Mouse (Mus musculus): ENCODE measurements around the gene Crhbp.

Gene Crhbp

DNA sequence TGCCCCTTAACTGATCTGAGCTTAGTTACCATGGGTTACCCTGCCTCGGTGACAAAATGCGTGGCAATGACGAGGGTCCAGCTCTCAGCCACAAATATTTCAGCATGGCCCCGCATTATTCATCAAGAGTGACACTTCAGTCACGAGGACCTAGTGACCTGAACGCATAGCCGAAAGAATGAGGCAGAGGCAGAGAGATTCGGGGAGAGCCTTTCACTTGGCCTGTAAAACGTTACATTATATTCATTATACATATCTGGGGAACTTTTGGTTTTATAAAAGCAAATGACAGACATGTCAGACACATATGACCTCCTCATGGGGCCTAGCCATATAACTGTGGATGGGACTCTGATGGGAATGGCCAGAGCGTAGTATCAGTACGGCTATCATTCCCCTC lies at the start of gene Crhbp:
TSS of gene Crhbp (minus strand) at position 101 of the 400 bp plus-strand sequence.
- DNase-seq (ENCODE audit: low spot score in 2 of 2), result no peak

DNA sequence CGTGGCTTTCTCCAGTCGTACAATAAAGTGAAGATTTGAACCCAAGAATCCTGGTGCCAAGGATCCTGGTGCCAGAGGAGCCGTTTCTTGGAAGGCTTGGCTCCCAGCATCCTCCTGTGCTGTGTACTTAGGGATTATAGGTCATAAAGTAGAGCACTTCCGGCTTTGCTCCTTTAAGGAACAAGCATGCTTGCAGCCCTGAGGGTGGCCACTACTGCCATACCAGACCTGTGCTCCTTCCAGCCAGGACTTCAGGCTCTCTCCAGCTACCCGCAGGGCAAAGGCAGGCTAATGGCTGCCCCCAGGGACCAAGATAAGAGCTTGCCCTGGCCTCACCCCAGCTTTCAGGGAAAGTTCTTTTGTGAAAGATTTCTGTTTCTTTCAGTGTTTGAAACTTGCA lies 48.6 kb upstream of the Crhbp start:
- DNase-seq (ENCODE audit: low spot score in 2 of 2), result no peak

DNA sequence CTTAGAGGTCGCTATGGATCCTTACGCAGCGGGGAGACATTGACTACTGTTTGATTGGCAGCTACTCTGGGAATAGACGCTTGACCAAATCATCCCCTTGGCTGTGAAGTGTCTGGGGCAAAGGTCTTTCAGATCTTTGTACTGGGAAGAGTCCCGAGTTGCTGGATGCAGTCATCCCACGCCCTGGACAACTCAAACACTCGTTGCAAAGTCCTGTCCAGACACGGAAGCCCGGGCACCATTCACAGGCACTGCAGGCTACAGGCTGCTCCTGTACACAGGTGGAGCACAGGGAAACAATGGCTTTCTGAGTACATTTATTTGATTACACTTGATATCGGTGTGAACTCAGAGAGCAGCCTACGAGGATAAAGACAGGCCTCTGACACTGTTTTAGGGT lies 46.6 kb upstream of the Crhbp start:
- DNase-seq (ENCODE audit: low spot score in 2 of 2), result no peak

DNA sequence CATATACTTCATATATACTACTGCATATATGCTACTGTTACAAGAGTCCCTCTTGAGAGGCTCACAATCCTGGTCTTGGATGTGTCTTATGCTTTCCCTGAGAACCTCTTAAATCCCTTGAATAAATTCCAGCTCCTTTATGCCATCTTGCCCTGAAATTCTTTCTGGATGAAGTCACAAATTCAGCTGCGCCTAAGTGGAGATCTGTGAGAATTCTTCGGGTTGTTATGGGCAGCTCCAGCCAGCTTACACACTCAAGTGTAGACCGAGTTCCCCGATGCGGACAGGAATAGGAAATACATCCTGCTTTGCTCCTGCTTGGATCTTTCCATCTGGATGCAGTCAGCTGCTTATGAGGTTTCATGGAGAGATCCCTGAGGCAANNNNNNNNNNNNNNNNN lies 39.9 kb upstream of the Crhbp start:
- DNase-seq (ENCODE audit: low spot score in 2 of 2), result no peak

DNA sequence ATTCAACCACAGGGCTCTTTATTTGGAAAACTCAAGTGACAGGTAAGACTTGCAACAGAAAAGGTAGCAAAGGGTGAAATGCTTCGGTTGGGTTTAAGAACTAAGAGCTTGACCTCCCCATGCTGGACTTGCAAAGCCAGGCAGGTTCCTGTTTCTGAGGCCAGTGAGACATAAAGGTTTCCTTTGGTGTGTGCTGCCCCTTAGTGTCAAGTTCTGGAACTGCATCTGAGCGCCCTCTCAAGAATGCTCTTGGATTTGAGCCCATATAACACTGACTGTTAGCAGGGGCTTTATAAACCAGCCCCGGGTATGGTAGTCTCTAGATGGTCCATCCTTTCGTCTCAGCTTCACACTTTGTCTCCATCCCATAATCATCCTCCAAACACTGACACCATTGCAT lies 36.7 kb upstream of the Crhbp start:
- DNase-seq (ENCODE audit: low spot score in 2 of 2), result peak; percentile 75 to 89

DNA sequence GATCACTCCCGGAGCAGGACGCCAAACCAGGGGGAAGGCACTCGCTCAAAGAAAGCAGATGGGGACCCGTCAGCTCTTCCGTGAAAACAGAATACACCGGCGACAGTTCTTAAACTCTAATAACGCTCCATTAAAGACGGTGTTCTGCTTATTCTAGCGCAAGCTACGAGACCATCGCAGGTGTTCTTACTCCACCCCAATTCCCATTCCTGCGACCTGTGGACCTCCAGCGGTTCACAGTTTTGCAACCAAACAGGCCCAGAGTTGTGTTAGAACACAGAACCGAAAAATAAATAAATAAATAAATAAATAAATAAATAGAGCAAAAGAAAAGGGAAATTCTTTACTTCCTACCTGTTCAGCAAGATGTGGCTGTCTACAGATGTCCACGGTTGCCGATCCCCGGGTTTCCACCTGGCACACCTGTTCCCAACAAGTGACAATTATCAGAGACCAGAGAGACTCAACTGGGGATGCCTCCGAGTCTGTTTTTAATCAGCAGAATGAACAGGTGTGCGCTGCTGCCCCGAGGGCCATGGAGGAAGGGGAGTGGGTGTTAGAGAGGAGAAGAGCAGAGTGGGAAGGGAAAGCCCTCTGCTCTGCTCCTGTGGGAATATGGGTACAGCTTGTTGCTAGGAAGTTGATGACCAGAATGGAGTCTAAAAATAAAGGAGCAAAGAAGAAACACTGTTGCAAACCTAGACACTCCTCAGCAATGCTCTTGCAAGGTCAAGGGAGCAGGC lies 34.1 kb upstream of the Crhbp start, which contains the start of gene S100z:
TSS of gene S100z (minus strand) at position 51 of the 743 bp plus-strand sequence.
- no peak for DNase-seq (ENCODE audit: low spot score in 2 of 2)

DNA sequence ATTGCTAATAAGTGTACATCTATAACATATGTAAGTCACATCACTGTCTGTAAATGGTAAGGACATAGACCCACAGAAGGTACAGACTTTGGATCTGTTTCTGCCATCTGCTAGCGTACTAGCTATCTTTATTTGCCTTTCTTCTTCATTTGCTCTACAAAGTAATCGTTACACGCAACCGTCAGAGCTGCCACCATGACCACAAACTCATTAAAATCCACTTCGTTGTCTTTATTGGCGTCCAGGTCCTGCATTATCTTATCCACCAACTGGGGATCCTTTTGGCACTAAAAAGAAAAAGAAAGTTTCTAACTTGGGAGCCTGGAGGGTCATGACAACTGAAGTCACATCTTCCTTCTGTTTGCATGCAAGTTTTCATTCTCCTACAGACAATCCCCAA lies 32.4 kb upstream of the Crhbp start:
- DNase-seq (ENCODE audit: low spot score in 2 of 2), result no peak

DNA sequence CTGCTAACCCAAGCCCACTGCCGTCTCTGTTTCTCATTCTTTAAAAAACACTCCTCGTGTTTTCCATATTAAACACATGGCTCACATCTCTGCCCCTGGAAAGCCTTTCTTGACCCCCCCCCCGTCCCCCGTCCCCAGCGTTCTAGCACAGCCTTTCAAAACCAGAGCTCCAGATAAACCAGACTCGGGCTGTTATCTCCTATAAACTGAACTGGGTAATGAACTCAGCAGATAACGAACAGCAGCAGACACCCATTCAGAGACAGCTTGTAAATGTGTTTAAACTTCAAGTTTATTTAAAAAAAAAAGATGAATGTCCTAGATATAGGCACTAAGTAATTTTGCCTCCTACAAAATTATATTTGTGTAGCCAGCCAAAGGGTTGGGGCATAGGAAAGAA lies 30.4 kb upstream of the Crhbp start:
- DNase-seq (ENCODE audit: low spot score in 2 of 2), result no peak

DNA sequence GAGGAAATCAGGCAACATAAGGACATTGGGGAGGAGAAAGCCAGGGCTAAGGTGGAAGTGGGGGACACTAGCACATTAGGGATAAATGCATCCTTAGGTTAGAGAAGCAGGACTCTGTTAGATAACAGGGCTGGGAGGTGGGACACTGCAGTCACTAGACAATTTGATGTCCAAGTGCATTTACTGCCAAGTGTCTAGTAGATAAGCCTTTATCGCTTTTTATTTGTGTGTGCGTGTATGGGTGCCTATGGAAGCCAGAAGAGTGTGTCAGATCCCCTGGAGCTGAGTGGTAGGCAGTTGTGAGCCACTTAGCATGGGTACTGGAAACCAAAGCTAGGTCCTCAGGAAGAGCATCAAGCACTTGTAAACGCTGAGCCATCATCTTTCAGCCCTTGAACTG lies 29.6 kb upstream of the Crhbp start:
- no peak for DNase-seq (ENCODE audit: low spot score in 2 of 2)

DNA sequence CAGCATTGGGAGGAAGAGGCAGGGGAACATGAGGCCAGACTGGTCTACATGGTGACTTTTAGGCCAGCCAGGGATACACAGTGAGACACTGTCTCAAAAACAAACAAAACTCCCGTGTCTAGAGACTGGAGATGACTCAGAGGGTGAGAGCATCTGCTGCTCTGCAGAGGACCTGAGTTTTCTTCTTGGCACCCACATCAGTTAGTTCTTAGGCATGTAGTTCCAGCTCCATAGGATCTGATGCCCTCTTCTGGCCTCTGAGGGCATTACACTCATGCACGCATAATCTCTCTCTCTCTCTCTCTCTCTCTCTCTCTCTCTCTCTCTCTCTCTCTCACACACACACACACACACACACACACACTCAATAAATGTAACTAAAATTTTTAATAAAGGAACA lies 26.2 kb upstream of the Crhbp start:
- no peak for DNase-seq (ENCODE audit: low spot score in 2 of 2)

DNA sequence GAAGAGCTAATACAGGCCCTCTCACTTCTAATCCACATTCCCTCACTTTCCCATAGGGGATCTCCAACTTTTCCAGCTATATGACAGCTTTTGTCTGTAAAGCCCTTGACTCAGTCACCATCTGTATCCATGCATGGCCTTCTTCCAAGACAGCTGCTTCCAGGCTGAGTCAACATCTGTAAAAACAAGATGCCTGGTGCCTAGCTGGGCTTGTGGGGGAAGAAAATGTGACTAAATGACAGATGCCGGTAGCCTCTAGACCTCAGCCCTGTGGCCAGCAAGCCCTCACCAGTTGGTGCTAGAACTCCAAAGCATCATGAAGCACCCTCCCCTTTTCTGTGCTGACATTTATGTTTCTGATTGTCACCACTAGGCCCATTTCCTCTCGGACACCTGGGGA lies 6.8 kb upstream of the Crhbp start:
- no peak for DNase-seq (ENCODE audit: low spot score in 2 of 2)

DNA sequence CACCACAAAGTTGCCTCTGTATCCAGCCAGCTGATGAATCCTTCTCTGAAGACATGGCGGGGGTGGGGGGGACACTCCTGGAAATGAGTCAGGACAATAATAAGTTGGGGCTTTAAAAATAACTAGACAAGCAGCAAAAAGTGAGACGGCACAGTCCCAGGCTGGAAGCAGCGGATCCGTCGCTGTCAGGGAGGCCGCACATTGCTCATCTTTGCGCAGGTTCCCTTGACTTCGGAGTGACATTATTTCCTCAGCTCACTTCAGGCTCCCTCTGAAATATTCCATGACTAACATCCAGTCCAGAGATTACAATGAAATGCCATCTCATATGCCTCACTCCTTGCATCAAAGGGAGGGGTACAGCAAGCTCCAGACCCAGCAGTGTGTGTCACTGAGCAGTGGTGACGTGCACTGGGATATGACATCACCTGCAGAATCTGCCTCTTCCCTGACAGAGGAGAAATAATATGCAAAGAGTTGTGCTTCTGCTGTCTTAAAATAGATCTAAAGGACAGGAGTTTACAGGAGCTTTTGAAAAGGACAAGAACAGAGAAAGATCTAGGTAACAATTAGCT lies 6.0 kb upstream of the Crhbp start:
- DNase-seq (ENCODE audit: low spot score in 2 of 2), result no peak

DNA sequence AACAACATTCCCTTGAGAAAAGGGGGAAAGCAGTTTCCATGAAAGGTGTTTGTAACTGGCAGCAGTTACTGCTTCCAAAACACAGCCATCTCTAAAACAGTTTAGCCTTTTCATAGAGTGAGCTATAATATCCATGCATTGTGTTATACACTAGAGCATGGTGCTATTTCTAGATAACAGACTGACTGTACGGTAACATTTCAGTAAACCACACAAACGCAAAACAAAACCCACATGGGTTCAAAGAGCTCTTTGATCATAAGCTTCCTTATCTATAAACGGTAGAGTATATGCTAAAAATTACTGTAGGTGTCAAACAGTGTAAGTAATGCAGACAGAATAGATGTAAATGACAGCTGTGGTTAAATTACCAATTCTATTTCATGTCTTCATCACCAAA lies 5.0 kb upstream of the Crhbp start:
- no peak for DNase-seq (ENCODE audit: low spot score in 2 of 2)

DNA sequence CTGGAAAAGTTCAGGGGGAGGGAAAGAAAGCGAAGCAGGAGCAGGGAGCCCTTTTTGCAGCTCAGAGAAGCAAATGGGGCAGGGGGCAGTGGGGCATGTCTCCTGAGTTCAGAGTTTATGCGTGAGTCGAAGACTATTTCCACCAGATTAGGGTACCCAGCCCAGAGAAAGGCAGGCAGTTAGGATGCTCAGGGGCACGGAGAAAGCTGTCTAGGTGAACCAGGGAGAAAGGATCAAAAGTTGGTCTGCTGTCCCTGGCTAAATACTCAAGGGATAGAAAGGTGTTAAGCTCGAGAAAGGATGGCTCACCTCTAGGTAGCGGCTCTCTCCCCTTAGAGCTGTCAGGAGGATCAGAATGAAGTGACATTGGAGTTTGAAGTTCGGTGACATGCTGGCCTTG lies 433 bp downstream of the Crhbp start:
- DNase-seq (ENCODE audit: low spot score in 2 of 2), result no peak

DNA sequence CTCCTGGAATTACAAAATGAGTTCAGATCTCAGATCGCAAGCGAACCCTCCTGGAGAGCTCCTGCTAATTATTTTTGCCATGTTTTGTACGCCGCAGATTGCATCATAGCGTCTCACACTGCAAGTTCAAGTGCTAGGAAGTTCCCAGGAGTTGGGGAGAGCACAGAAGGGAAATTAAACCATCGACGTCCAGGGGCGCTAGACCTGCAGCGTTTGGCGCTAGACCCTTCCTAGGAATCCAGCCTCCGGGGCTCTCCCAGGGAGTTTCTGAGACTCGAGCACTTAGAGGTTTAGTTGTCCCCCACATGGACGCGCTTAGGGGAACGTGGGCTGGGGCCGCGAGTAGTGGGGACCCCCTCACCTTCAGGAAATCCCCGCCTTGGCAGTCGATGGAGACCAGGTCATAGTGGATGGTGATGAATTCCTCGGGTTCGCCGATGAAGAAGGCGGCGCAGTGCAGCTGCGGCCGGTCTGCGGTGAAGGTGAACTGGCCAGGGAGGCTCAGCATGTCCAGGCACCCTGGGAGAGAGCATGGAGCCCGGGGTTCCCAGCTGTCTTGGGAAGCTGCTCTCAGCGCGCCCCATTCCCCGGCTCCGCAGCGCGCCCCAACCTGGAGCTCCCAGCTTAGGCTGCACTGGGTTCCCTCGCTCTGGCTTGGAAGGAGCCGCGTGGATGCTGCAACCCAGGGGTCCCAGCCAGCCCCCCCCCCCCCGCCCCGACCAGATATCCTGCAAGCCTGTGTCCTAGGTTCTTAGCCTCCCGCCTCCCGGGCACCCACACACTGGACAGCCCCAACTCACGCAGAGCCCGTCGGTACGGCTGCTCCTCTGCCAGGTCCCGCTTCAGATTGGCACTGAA lies 1.1 kb downstream of the Crhbp start:
- DNase-seq (ENCODE audit: low spot score in 2 of 2), result no peak

DNA sequence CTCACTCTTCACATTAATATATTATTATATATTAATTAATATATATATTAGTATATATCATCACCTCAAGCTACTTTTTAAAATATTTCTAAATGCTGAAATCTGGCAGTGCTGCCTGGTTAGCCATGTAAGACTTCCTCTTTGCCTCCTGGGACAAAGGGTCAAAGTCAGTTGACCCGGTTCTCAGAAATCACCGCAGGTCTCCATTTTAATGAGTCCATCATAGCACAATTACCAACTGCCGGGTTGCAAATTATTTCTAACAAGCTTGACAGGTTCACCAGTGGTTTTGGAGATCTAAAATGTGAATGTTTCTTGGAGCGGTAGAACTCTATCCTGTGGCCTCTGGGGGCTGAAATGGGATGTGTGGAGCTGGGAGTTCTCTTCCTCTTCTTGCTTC lies 1.8 kb downstream of the Crhbp start:
- DNase-seq (ENCODE audit: low spot score in 2 of 2), result no peak

DNA sequence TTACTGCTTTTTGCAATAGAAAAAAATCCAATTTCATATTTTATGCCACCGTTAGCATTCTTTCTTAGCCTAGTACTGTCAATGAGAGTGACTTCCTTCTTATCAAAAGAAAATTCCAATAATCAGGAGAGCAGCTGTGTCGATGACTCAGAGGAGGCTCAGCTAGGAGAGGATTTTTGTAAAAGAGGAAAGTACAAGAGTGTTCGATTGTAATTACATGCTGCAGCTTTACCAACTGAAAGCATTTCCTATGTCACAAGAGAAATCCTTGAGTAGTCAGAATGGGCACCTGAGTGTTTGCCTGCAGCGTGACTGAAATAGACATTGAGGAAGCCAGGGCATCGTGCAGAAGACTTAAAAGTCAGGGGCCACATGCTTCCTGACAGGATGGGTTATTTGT lies 5.2 kb downstream of the Crhbp start:
- no peak for DNase-seq (ENCODE audit: low spot score in 2 of 2)

DNA sequence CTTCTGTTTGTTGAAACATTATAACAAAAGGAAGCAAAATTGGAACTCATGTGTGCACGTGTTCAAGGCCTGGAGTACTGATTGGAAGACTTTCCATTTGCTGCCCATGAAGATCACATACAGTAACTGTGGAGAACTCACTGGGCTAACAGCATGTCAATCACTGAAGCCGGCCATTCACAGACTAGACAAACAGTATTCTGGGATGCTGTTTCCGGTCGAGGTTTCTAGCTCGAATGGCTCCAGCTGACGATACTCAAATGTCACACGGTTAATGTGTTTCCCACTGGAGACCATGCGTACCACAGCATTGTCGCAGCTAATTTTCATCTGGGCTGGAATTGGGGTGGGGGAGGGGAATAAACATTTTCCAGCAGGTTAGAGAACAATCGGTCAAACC lies 13.0 kb downstream of the Crhbp start:
- DNase-seq (ENCODE audit: low spot score in 2 of 2), result no peak

DNA sequence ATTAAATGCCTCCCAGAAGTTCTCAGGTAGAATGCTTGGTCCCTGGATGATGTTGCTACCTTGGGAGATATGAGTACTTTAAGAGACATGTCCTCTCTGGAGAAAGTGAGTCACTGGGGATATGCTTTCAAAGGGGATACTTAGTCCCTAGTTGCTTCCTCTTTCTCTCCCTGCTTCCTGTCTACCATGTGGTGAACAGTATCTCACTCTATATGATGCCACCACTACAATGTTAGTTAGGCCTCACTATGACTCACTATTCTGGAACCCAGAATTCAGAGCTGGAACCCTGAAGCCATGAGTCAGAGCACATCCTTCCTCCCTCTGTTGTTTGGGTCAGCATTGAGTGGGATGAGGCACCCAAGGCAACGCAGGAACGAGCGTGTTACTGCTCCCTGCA lies 17.2 kb downstream of the Crhbp start:
- DNase-seq (ENCODE audit: low spot score in 2 of 2), result no peak

DNA sequence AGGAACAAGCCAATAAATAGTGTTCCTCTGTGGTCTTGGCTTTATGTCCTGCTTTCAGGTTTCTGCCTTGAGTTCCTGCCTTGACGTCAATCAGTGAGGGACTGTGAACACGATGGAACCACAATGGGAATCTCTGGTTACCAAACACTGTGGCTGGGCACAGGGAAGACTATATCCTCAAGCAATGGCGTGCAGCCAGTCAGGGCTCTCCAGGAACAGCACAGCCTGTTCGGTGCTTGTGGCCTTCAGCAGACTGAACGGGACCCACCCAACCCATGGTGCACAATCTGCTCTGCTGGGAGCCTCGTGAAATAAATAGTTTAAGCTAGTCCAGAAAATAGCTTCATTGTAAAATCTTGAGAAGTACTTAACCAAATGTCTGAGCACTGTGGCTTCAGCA lies 18.3 kb downstream of the Crhbp start:
- DNase-seq (ENCODE audit: low spot score in 2 of 2), result no peak

DNA sequence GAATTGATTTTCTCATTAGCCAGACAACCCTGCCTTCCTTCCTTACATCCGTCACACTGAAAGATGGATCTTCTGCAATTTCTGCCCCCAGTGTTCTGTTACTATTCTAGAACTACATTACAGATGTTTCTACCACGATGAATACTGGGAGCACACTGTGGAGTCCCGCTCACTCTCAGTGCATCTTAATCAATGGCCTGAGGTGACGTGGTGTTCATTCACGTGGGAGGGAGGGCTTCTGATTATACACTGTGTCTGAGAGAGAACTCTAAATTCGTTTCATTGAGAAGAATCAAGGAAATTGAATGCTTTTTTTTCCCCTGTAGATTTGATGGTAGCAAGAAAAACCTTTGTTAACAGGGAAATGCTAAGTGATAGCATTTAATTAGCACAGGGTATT lies 19.2 kb downstream of the Crhbp start:
- DNase-seq (ENCODE audit: low spot score in 2 of 2), result no peak

DNA sequence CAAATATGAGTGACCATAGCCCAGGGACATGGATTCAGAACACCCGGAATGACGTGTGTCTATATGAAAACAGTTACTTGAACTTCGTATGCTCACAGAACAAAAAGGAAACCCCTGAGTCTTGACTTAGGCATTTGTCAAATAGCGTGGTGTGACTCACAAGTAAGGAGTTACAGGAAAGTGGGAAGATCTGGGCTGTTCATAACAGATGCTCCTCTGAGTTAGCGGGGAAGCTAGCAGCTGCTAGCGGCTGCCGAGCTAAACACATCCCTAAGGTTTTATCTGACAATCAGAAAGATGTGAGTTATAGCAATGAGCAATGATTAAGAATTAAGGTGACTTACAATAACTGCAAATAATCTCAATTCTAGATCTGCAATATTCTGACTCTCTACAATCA lies 19.8 kb downstream of the Crhbp start:
- peak in 1 of 2 experiments; percentile 32 for DNase-seq (ENCODE audit: low spot score in 2 of 2)

DNA sequence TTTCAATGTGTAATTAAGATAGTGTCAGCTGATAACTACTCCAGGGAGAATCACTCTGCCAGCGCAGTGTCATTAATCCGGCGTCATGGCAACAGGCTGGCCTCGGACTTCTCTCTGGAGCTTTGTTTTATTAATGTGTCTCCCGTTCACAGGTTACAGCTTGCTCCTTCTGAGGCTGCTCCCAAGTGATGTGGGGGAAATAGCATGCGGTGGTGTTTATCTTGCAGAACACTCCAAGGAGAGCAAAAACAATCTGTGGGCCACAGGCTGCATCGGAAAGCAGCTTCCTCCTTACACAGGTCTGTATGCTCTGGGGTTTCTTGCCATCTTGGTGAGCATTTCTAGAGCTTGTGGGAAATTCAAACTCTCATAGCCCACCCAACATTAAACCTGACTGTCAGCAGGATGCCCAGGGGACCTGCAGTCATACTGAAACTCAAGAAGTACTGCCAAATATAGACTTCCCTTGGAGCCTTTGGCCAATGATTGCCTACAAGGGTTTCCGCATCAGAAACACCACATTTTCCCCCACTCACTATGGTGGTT lies 25.4 kb downstream of the Crhbp start:
- no peak for DNase-seq (ENCODE audit: low spot score in 2 of 2)
